Mouse (Mus musculus): ENCODE measurements around the gene Tbc1d10a.

Gene Tbc1d10a

DNA sequence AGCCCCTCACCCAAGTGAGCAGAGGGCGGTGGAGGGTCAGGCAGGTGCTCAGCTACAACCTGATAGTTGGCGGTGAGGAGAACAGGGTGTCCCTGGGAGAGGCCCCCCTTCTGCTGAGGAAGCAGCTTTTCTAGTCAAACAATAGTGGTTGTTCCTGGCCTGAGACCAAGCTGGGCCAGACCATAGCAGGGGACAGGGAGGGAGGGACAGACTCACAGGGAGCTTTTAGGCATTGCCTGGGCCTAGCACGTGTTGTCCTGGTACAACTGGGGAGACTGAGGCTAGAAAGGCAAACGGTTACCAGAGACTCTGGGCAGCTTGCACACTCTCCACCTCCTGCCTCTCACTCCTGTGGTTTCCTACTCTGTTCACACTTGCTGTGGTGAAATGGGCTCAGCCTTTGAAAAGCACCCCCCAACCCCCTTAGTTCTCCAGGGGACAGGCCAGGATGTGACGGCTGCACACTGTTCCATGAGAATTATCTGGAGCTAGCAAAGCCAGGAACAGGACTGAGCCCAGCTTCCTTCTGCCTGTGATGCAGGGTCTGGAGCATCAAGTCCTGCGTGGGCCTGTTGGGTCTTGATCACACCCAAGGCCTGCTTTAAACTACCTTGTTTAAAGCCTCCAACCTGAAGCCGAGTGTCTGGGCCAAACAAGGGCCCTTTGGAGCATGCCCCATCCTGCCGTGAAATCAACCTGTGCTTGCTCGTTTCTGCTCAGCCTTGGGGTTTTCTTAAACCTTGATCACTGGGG, 29.8 kb downstream of the Tbc1d10a start:
- DNase-seq (ENCODE audit: low spot score): no peak

DNA sequence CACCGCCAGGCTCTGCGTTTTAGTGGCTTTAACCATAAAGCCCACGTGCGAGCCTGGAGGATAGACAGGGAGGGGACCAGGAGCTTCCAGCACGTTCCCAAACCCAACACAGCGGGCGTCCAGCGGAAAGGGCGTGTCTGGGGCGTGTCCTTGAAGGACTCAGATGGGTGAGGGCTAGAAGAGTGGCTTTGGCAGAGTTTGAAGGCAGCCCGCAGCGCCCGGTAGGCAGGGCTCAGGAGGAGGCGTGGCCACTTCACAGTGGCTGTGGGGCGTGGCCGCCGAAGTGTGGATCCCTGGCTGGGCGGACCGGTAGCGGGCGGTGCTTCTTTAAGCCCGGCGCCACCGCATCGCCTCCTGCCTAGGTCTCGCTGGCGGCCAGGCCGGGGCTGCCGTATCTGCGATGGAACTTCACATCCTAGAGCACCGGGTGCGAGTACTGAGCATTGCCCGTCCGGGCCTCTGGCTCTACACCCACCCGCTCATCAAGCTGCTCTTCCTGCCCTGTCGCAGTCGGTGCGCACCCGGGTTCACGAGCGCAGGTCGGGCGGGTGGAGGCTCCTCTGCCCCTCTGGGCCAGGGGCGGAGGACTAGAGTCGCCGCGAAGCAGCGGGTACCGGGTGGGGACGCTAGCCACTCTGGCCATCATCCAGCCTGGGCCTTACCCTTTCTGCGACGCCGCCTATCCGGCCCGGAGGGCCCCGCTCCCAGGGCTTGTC, 31.5 kb downstream of the Tbc1d10a start, which contains the start of gene Castor1:
Castor1 (plus strand) TSS at position 312 of the 716 bp plus-strand sequence.
- DNase-seq (ENCODE audit: low spot score): peak; percentile 92

DNA sequence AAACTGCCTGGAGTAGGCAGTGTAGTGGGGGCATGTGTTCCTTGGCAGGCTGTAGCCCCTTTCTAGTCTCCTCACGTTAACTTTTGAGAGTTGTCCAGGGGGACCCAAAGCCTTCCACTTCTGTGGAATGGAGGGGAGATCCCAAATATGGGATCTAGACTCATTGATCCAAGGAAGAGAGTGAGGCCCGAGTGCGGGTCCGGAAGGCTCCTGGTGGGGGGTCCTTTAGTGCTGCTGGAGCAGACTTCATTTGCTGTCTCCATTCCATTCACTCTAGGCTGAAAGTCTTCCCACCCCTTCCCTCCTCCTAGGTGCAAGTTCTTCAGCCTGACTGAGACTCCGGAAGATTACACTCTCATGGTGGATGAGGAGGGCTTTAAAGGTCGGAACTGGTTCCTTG, 32.0 kb downstream of the Tbc1d10a start:
- no peak for DNase-seq (ENCODE audit: low spot score)

DNA sequence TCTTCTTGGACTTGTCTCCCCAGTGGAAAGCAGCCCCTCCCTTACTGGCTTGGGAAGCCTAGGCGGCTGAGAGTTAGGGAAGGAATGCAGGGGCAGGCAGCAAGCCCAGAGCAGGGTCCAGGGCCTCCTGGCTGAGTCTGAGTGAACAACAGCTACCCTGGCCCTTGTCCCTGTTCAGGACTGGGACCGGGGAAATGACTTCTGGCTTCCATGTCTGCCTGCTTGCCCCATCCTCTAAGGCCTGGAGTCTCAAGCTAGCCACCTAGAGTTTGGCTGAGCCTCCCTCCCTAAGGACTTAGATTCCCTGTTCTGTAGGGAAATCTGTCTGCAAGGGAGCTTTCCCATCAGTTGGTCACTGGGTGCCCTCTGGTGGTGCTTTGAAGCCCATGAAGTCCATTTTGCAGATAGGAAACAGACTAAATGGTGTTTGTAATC, 32.7 kb downstream of the Tbc1d10a start:
- peak; percentile 73 for DNase-seq (ENCODE audit: low spot score)

DNA sequence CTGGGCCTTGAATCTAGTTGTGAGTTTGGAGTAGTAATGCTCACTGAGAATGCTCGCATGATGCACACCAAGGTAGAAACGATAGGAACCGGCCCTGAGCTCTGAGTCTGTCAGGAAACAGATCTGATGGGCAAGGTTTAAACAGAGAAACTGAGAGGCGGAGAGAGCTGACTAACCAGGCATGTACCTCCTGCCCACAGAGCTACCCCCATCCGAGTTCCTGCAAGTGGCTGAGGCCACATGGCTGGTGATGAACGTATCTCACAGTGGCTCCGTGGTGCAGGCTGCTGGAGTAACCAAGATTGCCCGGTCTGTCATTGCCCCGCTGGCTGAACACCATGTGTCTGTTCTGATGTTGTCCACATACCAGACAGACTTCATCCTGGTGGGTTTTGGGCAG, 33.3 kb downstream of the Tbc1d10a start:
- DNase-seq (ENCODE audit: low spot score): no peak

DNA sequence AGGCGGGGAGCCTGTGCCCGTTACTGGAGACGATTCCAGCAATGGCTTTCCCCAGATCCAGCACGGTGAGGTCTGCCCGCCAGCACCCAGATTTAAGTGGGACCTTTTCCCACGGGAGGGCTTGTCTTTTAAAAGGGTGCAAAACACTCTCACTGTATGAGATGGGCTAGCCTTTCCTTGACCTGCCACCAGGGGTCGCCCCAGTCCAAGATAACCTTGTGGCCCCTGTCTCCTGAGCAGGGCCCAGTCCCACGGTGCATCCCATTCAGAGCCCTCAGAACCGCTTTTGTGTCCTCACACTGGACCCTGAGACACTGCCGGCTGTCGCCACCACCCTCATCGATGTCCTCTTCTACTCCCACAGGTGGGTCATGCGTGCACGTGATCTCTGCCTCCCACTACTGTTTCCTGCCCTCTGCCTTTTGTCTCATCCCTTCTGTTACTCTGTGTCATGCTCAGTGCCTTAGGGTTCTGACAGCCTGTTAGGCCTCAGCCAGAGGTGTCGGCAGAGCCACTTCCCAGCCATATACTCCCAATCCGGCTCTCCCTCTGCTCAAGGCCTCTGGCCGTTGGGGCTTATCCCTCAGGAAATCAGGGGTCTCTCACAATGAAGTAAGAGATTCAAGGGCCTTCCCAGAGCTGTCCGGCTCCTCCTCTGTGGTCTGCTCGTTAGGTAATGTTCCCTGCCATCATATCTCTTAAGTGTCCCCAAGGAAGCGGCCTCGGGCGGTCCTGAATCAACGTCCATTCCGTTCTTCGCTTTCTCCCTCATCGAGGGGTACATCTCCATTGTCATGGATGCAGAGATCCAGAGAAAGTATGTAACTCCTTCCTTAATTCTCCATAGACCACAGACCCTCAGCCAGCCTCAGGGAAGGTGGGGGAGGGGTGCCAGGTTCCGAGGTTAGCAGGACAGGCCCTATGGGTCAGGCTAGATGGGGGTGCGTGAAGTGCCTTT, 34.1 kb downstream of the Tbc1d10a start:
- DNase-seq (ENCODE audit: low spot score): peak; percentile 77

DNA sequence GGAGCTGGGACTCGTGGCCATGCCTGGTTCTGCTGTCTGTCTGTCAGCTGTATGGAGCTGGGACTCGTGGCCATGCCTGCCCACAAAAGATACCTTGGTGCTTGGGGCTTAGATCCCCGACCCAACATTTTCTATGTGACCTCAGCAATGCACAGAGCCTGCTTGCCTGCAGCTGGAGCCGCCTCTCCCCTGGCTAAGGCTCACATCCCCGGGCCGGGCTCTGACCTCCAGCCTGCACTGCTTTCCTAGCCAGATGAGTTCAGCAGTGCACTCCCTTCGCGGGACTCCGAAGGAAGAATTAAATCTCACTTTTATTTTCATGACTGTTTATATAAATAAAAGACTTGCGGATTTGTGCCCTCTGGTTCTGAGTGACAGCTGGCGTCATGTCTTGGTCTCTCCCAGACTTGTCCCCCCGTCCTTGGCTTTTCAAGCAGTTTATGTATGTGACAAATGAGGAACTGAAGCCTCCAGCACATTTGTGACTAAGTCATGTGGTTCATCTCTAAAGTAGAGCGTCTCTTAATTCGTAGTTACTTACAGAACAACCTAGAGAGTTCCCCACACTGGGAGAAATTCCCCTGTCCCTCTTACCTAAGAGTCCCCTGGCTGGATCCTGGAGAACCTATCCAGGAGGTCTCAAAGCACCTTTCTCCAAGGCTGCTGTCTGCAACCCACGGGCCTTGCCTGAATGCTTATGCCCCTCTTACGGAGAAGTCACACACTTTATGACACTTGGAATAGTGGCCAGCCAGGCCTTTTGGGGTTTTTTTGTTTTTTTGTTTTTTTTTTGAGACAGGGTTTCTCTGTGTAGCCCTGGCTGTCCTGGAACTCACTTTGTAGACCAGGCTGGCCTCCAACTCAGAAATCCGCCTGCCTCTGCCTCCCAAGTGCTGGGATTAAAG, 35.7 kb downstream of the Tbc1d10a start:
- DNase-seq (ENCODE audit: low spot score): no peak

DNA sequence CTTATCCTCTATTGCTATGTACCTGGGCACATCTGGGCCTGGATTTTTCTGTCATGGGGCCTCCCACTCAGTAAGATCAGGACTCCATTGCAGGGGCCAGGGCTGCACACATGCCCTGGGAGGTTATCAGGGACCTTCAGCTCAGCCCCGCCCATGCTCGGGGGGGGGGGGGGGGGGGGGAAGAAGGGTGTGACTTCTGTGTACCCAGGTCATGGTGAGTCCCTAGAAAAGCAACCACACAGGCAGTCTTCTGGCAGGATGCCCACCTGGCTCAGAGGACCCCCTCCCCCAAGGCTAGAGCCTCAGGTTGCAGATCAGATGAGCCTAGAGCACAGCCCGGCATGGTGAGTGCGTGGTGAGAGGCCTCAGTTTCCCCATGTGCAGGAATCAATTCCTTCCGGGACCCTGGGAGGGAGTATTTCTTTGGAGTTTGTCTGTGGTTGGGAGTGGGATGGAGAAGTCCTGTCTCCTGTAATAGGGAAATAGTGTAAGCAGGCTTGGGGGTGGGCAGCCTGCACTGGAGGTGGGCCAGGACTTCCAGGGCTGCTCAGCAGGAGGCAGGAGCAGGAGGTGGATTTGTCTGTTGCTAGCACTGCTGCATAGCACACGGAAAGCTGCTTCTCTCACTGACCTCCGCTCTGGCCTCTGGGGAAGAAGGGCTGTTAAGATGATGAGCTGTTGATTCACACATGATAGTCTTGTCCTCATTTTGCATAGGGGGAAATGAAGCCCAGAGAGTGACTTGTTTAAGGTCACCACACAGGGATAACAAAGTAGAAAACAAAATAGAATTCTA, 37.0 kb downstream of the Tbc1d10a start:
- DNase-seq (ENCODE audit: low spot score): no peak

DNA sequence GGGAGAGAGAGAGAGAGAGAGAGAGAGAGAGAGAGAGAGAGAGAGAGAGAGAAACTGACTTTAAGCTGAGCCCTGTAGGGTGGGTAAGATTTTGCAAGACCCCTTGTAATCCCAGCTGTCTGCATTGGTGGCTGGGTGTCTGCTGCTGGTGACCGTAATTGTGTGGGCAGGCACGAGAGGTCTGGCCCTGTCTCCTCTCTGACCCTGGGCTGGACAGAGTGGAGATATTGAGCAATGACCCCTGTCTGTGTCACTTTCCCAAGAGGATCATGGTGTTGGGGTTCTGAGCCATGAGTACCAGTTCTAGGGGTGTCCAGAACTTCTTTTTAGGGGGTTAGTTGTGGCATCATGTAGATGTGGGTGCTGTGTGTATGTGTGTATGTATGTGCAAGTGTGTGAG, 37.6 kb downstream of the Tbc1d10a start:
- DNase-seq (ENCODE audit: low spot score): no peak

DNA sequence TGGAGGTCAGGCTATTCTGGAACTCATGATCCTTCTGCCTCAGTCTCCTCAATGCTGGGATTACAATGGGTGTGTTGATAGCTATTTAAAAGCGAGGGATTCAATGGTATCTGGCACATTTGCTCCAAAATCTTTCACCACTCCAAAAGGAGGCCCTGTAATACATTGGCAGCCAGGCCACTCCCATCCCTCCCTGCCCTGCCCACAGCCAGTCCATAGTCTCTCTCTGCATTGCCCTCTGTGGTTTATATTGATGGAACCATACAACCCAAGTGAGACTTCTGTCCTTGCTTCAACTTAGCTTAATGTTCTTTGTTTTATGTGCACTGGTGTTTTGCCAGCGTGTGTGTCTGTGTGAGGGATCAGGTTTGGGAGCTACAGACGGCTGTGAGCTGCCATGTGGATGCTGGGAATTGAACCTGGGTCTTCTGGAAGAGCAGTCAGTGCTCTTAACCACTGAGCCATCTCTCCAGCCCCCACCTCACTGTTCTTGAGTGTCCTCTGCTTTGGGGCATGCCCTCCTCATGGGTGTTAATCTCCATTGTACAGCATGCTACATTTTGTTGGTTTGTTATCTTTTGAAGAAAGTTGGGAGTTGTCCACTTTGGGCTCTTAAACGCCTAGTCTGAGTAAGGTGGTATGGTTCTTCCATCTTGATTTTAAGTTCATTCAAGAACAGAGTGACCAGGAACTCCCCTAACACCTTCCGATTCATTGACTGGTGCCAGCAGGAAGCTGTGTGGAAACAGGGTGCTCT, 40.2 kb downstream of the Tbc1d10a start:
- no peak for DNase-seq (ENCODE audit: low spot score)

DNA sequence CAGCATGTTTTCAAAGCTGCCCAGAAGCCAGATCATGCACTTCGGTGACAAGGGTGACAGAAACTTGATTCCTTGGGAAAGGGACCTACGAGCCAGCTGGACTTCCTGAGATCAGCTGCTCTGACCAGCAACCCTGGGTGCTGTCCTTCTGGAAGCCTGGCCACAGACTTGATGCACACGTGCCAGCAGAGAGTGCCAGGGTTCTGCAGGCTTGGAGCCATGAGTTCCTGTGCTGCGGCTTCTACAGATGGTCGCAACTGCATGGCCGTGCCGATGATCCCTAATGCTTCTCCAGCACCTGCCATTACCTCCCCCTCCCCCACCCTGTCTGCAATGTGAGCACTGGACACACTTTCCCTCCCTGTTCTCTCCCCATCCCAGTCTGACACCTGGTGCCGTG, 41.9 kb downstream of the Tbc1d10a start:
- no peak for DNase-seq (ENCODE audit: low spot score)

DNA sequence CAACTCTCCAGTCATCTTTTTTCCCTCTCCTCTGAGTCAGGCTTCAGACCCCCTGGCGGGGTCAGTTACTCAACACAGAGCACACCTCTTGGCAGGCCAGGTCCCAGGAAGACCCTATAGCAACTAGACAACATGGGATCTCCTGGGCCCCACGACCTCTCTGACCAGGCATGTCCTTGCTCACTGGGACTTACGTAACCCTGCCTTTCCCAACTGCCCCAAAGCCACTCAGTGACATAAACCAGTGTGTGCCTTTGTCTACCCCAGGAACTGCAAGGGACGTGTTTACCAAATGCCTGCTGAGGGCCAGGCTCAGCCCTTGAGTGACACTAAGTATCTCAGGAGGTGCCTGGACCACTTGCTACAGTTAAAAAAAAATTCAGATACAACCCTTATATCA, 43.3 kb downstream of the Tbc1d10a start:
- no peak for DNase-seq (ENCODE audit: low spot score)

DNA sequence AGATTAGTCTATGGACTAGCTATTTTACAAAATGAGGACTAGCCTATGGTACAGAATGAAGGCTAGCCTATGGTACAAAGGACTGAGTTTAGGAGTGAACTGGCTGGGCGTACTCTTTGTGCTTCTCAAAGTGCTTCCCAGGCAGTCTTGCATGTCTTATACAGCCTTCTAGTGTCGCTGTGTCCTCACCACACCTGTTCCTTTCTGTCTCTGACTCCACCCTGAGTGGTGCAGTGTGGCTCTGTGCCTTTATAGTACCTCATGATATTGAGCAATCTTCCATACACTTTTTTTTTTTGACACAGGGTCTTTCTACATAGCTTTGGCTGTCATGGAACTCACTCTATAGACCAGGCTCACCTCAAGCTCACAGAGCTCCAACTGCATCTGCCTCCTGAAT, 44.8 kb downstream of the Tbc1d10a start:
- DNase-seq (ENCODE audit: low spot score): no peak

DNA sequence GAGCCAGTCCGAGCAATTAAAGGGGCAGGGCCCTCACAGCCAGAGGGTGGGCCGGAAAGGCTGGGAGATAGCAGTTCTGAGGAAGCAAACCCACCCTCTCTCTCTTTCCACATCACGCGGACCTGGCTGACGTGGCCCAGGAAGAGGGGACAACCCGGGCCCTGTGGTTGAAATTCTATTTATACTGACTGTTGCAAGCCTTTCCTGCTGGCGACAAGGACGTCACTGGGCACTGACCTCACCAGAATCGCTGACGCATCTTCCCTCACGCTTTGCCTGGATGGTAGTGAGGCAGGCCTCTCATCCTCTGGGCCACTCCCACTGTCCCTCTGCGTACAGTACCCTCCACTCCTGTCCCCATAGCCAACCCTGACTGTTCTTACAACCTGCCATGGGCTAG, 46.1 kb downstream of the Tbc1d10a start:
- no peak for DNase-seq (ENCODE audit: low spot score)

DNA sequence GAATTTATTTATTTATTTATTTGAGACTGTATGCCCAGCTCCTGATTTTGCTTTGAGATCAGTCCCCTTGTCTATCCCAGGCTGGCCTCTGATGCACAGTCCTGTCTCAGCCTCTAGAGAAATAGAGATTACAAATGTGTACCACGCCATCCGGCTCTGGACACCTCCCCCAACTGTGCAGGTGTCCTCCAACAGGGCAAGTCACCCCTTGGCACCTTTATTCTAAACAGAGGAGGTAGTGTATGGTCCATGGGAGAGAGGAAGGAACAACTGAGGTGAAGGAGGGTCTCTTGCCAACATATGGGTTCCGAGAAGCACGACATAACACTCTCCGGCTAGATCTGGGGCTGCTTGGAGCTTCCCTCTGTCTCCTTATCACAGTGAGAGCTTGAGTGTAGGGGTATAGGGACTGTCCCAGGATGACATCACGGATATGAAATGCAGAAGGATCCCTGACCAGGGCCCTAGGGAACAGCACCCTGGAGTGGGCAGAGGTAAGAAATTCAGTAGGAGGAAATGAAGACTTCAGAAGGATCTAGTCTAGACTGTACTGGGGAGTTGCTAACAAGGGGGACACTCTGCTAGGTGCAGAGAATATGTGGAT, 48.6 kb downstream of the Tbc1d10a start:
- DNase-seq (ENCODE audit: low spot score): no peak

DNA sequence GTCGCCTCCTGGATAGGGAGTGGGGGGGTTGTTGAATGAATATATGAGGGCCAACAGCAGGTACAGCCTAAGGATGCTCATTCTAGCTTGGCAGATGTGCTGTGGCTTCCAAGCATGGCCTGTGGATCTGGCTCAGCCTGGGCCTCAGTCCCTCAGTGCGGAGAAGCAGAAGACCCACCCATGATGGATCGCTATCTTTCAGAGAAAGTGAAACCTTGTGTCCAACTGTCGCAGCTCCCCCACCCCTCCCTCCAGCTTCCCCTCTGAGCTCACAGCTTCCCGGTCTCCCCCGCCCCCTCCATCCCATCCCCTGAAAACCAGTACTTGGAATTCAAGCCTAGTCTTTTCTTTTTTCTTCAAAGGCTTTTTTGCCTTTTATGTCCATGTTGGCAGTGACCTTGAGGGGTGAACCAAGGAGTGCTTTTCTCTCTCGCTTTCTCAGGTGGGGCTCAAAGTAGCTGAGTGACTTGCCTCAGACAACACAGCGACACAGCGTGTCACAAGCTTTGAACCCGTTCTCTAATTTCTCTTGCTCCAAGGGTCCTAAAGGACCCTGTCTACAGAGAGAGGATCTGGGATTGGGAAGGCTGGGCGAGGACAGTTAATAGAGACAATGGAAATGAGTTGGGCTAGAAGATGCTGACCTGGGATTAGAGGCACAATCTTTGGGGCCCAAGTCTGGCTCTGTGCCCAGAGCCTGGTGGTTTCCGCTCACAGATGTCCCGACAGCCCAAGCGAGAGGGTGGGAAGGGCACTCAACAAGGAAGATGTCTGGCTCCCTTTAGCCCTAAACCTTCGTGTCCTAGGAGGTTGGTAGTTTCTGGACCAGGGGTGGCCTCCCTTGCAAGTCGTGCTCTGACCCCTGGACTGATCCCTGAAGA, 49.3 kb downstream of the Tbc1d10a start, which contains the start of gene Osm:
Osm (plus strand) TSS at position 756 of the 881 bp plus-strand sequence.
- DNase-seq (ENCODE audit: low spot score): no peak

DNA sequence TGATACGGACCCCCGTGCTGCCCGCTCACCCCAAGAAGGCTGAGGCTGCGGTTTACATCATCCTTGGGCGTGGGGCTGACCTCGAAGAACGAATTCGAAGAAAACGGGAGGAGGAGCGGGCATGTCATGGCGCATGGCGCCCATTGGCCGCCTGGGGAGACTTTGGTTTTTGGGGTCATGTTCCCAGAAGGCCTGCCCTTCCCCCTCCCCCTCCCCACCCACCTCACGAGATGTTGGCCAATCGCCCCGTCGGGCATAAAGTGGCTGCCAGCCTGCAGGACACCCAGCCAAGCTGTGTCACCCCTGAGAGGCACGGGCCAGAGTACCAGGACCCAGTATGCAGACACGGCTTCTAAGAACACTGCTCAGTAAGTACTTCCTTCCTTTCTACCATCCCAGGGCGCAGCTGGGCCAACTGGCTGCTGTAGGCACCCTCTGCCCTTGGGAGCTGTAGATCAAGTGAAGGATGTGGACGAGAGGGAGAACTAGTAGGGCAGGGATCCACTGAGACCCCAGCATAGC, 50.0 kb downstream of the Tbc1d10a start:
- no peak for DNase-seq (ENCODE audit: low spot score)

DNA sequence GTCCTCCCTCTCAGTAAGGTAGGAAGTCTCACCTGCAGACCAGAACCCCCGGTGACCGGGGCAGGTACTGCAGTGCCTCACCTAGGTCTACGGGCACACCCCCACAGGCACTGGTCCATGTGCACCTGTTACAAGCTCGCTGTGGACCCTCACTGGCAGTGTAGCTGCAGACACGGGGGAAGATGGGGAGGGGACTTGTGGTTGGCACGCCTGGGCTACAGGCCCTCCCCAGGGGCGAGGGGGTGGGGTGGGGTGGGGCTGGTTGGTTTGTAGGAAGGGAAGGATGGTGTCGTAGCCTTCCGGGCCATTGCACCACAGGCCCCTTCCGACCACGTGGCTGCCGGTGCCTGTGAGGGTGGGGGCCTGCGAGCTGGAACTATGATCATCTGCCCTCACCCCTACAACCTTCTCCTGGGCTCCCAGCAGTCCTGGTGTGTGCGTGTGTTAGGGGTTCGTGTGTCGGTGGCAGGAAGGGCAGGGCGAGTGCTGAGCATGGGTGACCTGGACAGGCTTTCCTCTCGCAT, 50.9 kb downstream of the Tbc1d10a start:
- no peak for DNase-seq (ENCODE audit: low spot score)

Data from ovary, postnatal 36 days (tissue).